Mouse (Mus musculus) ES-E14 (cell line): Measurements from ENCODE around the gene Tnpo1. TPM values are rescaled to one million over a fixed set of nuclear protein-coding genes. Genes with fewer than 3 reads are reported as not detected.

Source experiments
- DNase-seq: peaks from one replicate; pipeline ENCODE4 v3.0.0-alpha.2; 2013; ENCODE audit warnings: low read depth, low spot score
- H3K27ac ChIP-seq: 2 replicates; pipeline ENCODE4 v1.5.1; 2012; ENCODE audit warnings: low read depth, mild to moderate bottlenecking, low read length, moderate library complexity, mixed read lengths; ENCODE audit not compliant: poor library complexity, insufficient read depth, severe bottlenecking
- H3K36me3 ChIP-seq: 2 replicates; pipeline ENCODE4 v1.6.1; 2012; ENCODE audit warnings: mild to moderate bottlenecking, low read length, moderate library complexity, mixed read lengths; ENCODE audit not compliant: control insufficient read depth, poor library complexity, insufficient read depth, severe bottlenecking
- H3K4me1 ChIP-seq, 2 experiments: fragments of 150-350 bp in 1 of 2; sonication (generic) in 1 of 2; 2 replicates each; pipeline ENCODE4 v1.6.1; 2012; ENCODE audit warnings: low read length in 2 of 2, mild to moderate bottlenecking in 1 of 2, mixed read lengths in 1 of 2; ENCODE audit not compliant: control insufficient read depth in 2 of 2, insufficient read depth in 2 of 2, poor library complexity in 1 of 2
- H3K4me3 ChIP-seq, 2 experiments: fragments of 150-350 bp in 1 of 2; sonication (generic) in 1 of 2; 2 replicates each; pipeline ENCODE4 v1.5.1; 2012; ENCODE audit warnings: low read length in 2 of 2, low read depth in 1 of 2, mild to moderate bottlenecking in 1 of 2, mixed read lengths in 1 of 2; ENCODE audit not compliant: insufficient read depth in 1 of 2, poor library complexity in 1 of 2, severe bottlenecking in 1 of 2
- H3K9ac ChIP-seq: 2 replicates; pipeline ENCODE4 v1.6.1; 2012; ENCODE audit warnings: low read depth, mild to moderate bottlenecking, low read length, mixed read lengths; ENCODE audit not compliant: poor library complexity, insufficient read depth, severe bottlenecking
- H3K9me3 ChIP-seq: fragments of 150-350 bp; sonication (generic); 2 replicates; pipeline ENCODE4 v1.6.1; 2012; ENCODE audit warnings: low read depth, mild to moderate bottlenecking, low read length; ENCODE audit not compliant: control insufficient read depth, insufficient read depth
- CHD2 ChIP-seq: IDR thresholded peaks from 2 replicates; pipeline ENCODE4 v1.6.1; 2014; ENCODE audit warnings: mild to moderate bottlenecking, low read depth, low read length, inconsistent platforms
- HCFC1 ChIP-seq: IDR thresholded peaks from 2 replicates; pipeline ENCODE4 v1.6.1; 2012; ENCODE audit warnings: low read length, inconsistent platforms, borderline replicate concordance; ENCODE audit not compliant: insufficient read depth
- MAFK ChIP-seq: IDR thresholded peaks from 2 replicates; pipeline ENCODE4 v1.6.1; 2014; ENCODE audit warnings: mild to moderate bottlenecking, low read depth, low read length, inconsistent platforms; ENCODE audit not compliant: insufficient read depth
- ZC3H11A ChIP-seq: IDR thresholded peaks from 2 replicates; pipeline ENCODE4 v1.6.1; 2012; ENCODE audit warnings: low read depth, mild to moderate bottlenecking, inconsistent platforms, low read length, borderline replicate concordance
- ZNF384 ChIP-seq: IDR thresholded peaks from 2 replicates; pipeline ENCODE4 v1.6.1; 2012; ENCODE audit warnings: low read depth, low read length, inconsistent platforms
- in situ Hi-C, 2 experiments: fragments of 600-800 bp; cut with MboI; formaldehyde crosslinking; loops; one replicate each; pipeline ENCODE4 v1.15.1; 2025; ENCODE audit warnings: low sequenced_read_pairs in 2 of 2, inconsistent platforms in 1 of 2; ENCODE audit not compliant: unreplicated experiment in 2 of 2
- total RNA-seq: library from RNA; depleted of rRNA; stranded (reverse); fragments of 300-350 nt; gene quantifications from 2 replicates; pipeline ENCODE4 v1.2.3, GENCODE M21; 2012; rRNA removed

Gene Tnpo1
- total RNA-seq, 1 experiment, result 148 TPM

DNA sequence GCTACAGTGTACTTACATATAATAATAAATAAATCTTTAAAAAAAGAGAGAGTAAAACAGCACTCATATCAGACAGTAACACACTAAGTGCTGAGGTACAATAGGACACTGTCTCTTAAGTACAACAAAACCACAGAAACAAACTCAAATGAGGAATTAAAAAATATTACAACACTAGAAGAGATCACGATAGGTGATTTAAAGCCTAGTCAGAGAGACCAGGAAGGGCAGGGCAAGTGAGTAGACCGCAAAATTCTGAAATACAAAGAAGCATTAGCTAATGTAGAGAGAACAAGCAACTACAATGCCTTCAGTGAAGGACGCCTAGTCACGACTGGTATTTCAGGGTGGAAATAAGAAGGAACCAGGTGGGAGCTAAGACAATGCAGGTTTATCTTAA is 122.5 kb downstream of the Tnpo1 start:
- Histone ChIP-seq H3K4me3 (no peak overlapping the region), H3K9ac (no peak overlapping the region), H3K9me3 (no peaks in the 10 kb centered on the region), H3K36me3 (no peaks in the 10 kb centered on the region), H3K4me1 (no peaks in the 10 kb centered on the region), H3K27ac (no peak overlapping the region)
- no peak for DNase-seq
- in situ Hi-C loops, result no loop called here
- TF ChIP-seq CHD2 (no peak), ZC3H11A (no peak), ZNF384 (no peak), HCFC1 (no peak), MAFK (no peak)

DNA sequence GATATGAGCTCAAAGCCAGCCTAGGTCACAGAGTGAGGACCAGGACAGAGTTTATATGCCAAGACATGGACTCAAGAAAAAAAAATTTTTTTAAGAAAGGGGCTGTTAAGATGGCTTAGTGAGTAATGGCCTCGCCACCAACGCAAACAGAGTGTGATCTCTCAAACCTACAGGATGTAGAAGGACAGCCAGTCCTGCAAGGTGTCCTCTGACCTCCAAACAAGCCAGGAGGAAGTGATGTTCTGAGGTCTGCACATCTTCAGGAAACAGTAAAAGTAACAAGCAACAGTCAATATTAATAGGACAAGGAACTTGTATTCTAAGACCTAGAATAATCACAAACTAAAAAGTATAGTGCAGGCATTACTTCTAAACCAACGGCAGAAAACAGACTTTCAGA is 123.2 kb downstream of the Tnpo1 start:
- H3K9ac ChIP-seq, result no peak overlapping the region
- no peak overlapping the region for H3K27ac ChIP-seq
- in situ Hi-C loops, result no loop called here
- H3K9me3 ChIP-seq, result no peaks in the 10 kb centered on the region
- H3K36me3 ChIP-seq, result no peaks in the 10 kb centered on the region
- H3K4me3 ChIP-seq, result no peak overlapping the region
- no peak for DNase-seq
- H3K4me1 ChIP-seq, result no peaks in the 10 kb centered on the region
- TF ChIP-seq MAFK, result no peak
- no peak for TF ChIP-seq CHD2
- TF ChIP-seq HCFC1, result no peak
- no peak for TF ChIP-seq ZNF384
- TF ChIP-seq ZC3H11A, result no peak

DNA sequence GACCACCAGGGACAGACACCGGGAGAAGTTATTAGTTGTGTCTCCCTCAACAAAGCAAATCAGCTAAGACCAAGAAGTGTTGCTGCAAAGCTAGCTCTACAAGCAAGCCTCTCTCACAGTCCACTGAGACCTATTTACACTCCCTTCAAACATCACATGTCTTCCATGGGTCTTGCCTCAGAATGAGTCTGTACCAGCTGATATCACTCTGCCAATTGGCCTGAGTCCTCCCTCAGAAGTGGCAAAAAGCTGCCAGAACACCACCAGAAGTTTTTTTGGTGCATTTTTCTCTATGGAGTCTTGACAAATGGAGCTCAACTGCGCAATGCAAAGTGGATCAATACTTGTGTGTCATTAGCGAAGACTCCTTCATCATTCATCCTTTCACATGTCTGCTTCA is 130.7 kb downstream of the Tnpo1 start:
- Histone ChIP-seq H3K27ac (no peak overlapping the region), H3K4me3 (no peak overlapping the region), H3K9me3 (no peaks in the 10 kb centered on the region), H3K36me3 (peaks cover 8% of the 10 kb centered on the region), H3K9ac (no peak overlapping the region), H3K4me1 (no peaks in the 10 kb centered on the region)
- TF ChIP-seq ZNF384 (no peak), CHD2 (no peak), ZC3H11A (no peak), MAFK (no peak), HCFC1 (no peak)
- in situ Hi-C loops, result no loop called here
- DNase-seq, result no peak

DNA sequence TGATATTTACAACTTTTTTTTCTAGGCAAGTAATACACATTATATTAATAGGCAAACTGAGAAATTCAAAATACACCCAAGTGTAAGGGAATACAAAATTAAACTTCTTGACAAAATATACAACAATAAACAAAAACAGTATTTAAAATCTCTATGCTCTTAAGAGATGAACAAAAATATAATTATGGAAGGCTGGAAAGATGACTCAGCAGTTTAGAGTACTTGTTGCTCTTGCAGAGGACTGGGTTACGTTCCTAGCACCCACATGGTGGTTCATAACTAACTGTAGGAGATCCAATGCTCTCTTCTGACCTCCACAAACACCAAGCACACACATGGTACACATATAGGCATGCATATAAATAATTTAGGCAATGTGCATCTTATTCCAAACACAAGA is 133.3 kb downstream of the Tnpo1 start:
- Histone ChIP-seq H3K36me3 (peaks cover 10% of the 10 kb centered on the region), H3K4me3 (no peak overlapping the region), H3K9ac (no peak overlapping the region), H3K27ac (no peak overlapping the region), H3K4me1 (no peaks in the 10 kb centered on the region), H3K9me3 (no peaks in the 10 kb centered on the region)
- in situ Hi-C loops, result no loop called here
- TF ChIP-seq ZC3H11A (no peak), MAFK (peak; percentile 75)
- DNase-seq, result no peak

DNA sequence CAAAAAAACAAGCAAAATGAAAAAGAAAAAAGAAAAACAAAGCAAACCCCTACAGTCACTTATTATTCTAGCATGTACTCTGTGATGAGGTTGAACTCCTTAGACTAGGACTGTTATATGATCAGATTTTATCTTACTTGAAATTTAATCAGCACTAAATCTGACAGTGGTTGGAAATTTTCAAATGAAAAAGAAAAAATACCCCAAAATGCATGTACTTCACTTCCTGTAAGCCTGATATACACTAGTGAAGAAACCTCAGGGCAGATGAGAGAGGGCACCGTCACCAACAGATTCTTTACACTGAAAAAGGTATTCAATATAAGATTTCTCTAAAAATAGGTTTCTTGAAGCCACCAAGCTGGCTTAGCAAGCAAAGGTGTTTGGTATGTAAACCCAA is 134.5 kb downstream of the Tnpo1 start:
- no peaks in the 10 kb centered on the region for H3K4me1 ChIP-seq
- no peak overlapping the region for H3K27ac ChIP-seq
- no peak for DNase-seq
- no peak for TF ChIP-seq MAFK
- no peak for TF ChIP-seq ZC3H11A
- TF ChIP-seq HCFC1, result no peak
- no peak for TF ChIP-seq ZNF384
- no peak for TF ChIP-seq CHD2
- H3K4me3 ChIP-seq, result no peak overlapping the region
- H3K9me3 ChIP-seq, result no peaks in the 10 kb centered on the region
- in situ Hi-C loops, result no loop called here
- peaks cover 8% of the 10 kb centered on the region for H3K36me3 ChIP-seq
- H3K9ac ChIP-seq, result no peak overlapping the region

Other genes with a start within 250 kb of the Tnpo1 start
- gene Tmem171, start 231.6 kb downstream of the Tnpo1 start, total RNA-seq, result 0.21 TPM in 1 of 2 replicates, not detected in the other
- 12.1 and 13.6 TPM in 2 replicates for gene Fcho2, start 110.9 kb downstream of the Tnpo1 start, total RNA-seq
- not detected in 2 replicates for gene 1700024P04Rik, start 58.2 kb upstream of the Tnpo1 start, total RNA-seq